Mouse (Mus musculus): ENCODE measurements at regions not wholly inside any gene's neighbourhood (a gene's known extent, or its start where the extent isn't known, plus 50 kb on each side); places are given as distances from the start of the nearest gene placed in this dataset.

- peaks cover 21% of the 10 kb centered on the region for H3K4me1 ChIP-seq
- no peaks in the 10 kb centered on the region for H3K36me3 ChIP-seq (replicated peaks; ENCODE audit: low read length)
- H3K9me3 ChIP-seq, result no peaks in the 10 kb centered on the region
- no peak overlapping the region for H3K4me3 ChIP-seq (replicated peaks)
- TF ChIP-seq FLI1 (IDR thresholded peaks at IDR 0.05; ENCODE audit: low read length) (no peak), GATA1 (IDR thresholded peaks at IDR 0.05; ENCODE audit: borderline replicate concordance, low read length) (no peak)
- peaks cover 2% of the 10 kb centered on the region for H3K27me3 ChIP-seq (replicated peaks)
Observed at GRCm38 (mm10) chrX:135075903-135076302, 66.9 kb upstream of the Zmat1 start.

DNA sequence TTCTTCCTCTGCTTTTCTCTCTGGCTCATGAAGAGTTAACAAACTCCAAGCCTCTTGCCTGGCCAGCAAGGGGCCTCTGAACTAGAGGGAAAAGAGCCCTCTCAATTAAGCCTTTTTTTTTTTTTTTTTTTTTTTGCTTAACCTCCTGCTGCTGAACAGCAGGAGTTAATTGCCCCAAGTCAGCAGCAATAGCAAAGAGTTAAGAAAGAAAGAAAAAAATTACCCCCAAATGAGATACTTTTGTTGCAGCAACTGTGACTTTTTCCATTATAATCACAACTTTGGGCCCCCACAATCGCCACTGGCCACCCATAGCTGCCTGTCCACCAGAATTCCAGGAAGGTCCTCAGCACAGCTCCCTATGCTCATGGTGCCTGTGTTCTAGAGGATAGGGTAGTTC, 60.4 kb upstream of the Zmat1 start:
- Histone ChIP-seq H3K4me3 (replicated peaks) (no peak overlapping the region), H3K9me3 (no peaks in the 10 kb centered on the region), H3K4me1 (no peaks in the 10 kb centered on the region), H3K27me3 (replicated peaks) (peaks cover 5% of the 10 kb centered on the region), H3K36me3 (replicated peaks; ENCODE audit: low read length) (no peaks in the 10 kb centered on the region)
- no peak for TF ChIP-seq GATA1 (IDR thresholded peaks at IDR 0.05; ENCODE audit: borderline replicate concordance, low read length)
- TF ChIP-seq FLI1 (IDR thresholded peaks at IDR 0.05; ENCODE audit: low read length), result no peak

GRCm38 (mm10) chrX:135060184-135060583, 51.2 kb upstream of the Zmat1 start:
- Histone ChIP-seq H3K9me3 (peaks cover 4% of the 10 kb centered on the region; the same call in 1 of the 2 replicates), H3K4me1 (peaks cover 10% of the 10 kb centered on the region; the same call in 1 of the 2 replicates), H3K4me3 (replicated peaks) (no peak overlapping the region), H3K27me3 (replicated peaks) (peaks cover 26% of the 10 kb centered on the region), H3K36me3 (replicated peaks; ENCODE audit: low read length) (no peaks in the 10 kb centered on the region)
- TF ChIP-seq GATA1 (IDR thresholded peaks at IDR 0.05; ENCODE audit: borderline replicate concordance, low read length) (no peak), FLI1 (IDR thresholded peaks at IDR 0.05; ENCODE audit: low read length) (no peak)

DNA sequence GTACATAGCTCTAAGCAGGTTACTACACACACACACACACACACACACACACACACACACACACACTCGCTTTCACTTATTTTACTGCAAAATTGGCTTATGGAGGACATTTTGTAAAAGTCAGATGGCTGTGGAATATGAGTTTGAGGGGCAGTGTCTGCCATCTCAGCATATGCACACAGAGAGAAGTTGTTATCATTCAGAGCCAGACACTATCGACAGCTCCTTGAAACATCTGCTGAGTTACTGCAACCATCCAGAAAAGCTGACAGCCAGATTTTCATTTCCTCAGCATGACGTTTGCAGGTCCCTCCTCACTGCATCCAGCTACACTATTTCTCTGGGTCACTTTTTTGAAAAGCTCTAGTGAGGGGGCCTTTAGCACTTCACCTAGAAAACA, 49.9 kb upstream of the Zmat1 start:
- peaks cover 10% of the 10 kb centered on the region for H3K9me3 ChIP-seq
- H3K36me3 ChIP-seq (replicated peaks; ENCODE audit: low read length), result no peaks in the 10 kb centered on the region
- peaks cover 23% of the 10 kb centered on the region for H3K27me3 ChIP-seq (replicated peaks)
- TF ChIP-seq GATA1 (IDR thresholded peaks at IDR 0.05; ENCODE audit: borderline replicate concordance, low read length), result no peak
- TF ChIP-seq FLI1 (IDR thresholded peaks at IDR 0.05; ENCODE audit: low read length), result no peak
- H3K4me1 ChIP-seq, result peaks cover 10% of the 10 kb centered on the region; the same call in 1 of the 2 replicates
- H3K4me3 ChIP-seq (replicated peaks), result no peak overlapping the region

All from megakaryocyte, embryonic 14.5 days (primary cell).